Mouse (Mus musculus) kidney, embryonic 16.5 days (tissue): ENCODE measurements at regions not wholly inside any gene's neighbourhood (a gene's known extent, or its start where the extent isn't known, plus 50 kb on each side); places are given as distances from the start of the nearest gene placed in this dataset.

Experiments
- ATAC-seq: fragments of 200-750 bp; cut with Nextera tagmentation; 2 replicates; pipeline ENCODE4 v1.8.0; 2017; ENCODE audit warnings: moderate TSS enrichment; ENCODE audit not compliant: low FRiP score, low TSS enrichment
- H3K27ac ChIP-seq: fragments of 300-500 bp; sonication (generic); 2 replicates; pipeline ENCODE4 v1.5.1; 2014; ENCODE audit warnings: low read length
- H3K27me3 ChIP-seq: fragments of 300-500 bp; sonication (generic); 2 replicates; pipeline ENCODE4 v1.6.1; 2014; ENCODE audit warnings: low read length, control low read depth, mixed read lengths; ENCODE audit not compliant: insufficient read depth
- H3K36me3 ChIP-seq: fragments of 300-500 bp; sonication (generic); 2 replicates; pipeline ENCODE4 v1.6.1; 2014; ENCODE audit warnings: low read length, control low read depth, mixed read lengths; ENCODE audit not compliant: insufficient read depth
- H3K4me1 ChIP-seq: fragments of 300-500 bp; sonication (generic); 2 replicates; pipeline ENCODE4 v1.6.1; 2014; ENCODE audit warnings: low read length, control low read depth, mixed read lengths; ENCODE audit not compliant: insufficient read depth
- H3K4me2 ChIP-seq: fragments of 300-500 bp; sonication (generic); replicated peaks from 2 replicates; pipeline ENCODE4 v1.6.1; 2014; ENCODE audit warnings: low read depth, low read length
- H3K4me3 ChIP-seq: fragments of 300-500 bp; sonication (generic); 2 replicates; pipeline ENCODE4 v1.5.1; 2014; ENCODE audit warnings: mild to moderate bottlenecking, low read length
- H3K9ac ChIP-seq: fragments of 300-500 bp; sonication (generic); replicated peaks from 2 replicates; pipeline ENCODE4 v1.6.1; 2014; ENCODE audit warnings: low read length
- H3K9me3 ChIP-seq: fragments of 300-500 bp; sonication (generic); 2 replicates; pipeline ENCODE4 v1.6.1; 2016; ENCODE audit warnings: low read length, control low read depth
- whole genome bisulfite sequencing: fragments of 180-500 bp; shearing (Covaris S2); extraction: QIAGEN DNeasy Blood & Tissue Kit; methylation state at CpG from one replicate; pipeline ENCODE4 v1.1.7; 2014; 5-methylcytosine and 5-hydroxymethylcytosine counted together

DNA sequence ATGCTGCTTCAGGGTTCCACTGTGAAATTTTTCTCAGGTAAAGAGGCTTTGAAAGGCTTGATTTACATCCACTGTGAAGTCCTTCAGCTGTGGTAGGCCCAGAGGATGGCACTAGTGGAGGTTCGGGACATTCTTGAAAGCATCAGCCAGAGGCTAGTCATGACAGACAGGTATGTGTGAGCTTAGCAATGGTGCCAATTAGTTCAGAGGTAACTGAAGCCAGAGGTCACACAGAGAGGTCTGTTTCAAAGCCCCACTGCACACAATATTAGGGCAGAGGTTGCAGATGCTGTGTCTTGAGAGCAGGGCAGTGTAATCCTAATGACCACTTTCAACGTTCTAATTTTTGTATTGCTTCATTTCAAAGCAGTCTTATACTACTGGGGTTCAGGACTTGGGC is 379.3 kb upstream of the Slc5a7 start:
- Histone ChIP-seq H3K4me1 (no peaks in the 10 kb centered on the region), H3K27me3 (no peaks in the 10 kb centered on the region), H3K9me3 (no peaks in the 10 kb centered on the region), H3K4me2 (no peak overlapping the region), H3K27ac (no peak overlapping the region), H3K4me3 (no peak overlapping the region), H3K36me3 (no peaks in the 10 kb centered on the region), H3K9ac (no peak overlapping the region)
- WGBS = 48% methylated on average over 2 of the region's 2 CpGs
- ATAC-seq = no peak

GRCm38 (mm10) chr17:54669499-54669898 is 370.7 kb upstream of the Slc5a7 start:
- ATAC-seq = no peak
- Histone ChIP-seq H3K36me3 (no peaks in the 10 kb centered on the region), H3K9me3 (no peaks in the 10 kb centered on the region), H3K4me1 (no peaks in the 10 kb centered on the region), H3K27ac (no peak overlapping the region), H3K4me2 (no peak overlapping the region), H3K4me3 (no peak overlapping the region), H3K27me3 (no peaks in the 10 kb centered on the region), H3K9ac (no peak overlapping the region)
- 89% methylated on average over 2 of the region's 2 CpGs for WGBS

DNA sequence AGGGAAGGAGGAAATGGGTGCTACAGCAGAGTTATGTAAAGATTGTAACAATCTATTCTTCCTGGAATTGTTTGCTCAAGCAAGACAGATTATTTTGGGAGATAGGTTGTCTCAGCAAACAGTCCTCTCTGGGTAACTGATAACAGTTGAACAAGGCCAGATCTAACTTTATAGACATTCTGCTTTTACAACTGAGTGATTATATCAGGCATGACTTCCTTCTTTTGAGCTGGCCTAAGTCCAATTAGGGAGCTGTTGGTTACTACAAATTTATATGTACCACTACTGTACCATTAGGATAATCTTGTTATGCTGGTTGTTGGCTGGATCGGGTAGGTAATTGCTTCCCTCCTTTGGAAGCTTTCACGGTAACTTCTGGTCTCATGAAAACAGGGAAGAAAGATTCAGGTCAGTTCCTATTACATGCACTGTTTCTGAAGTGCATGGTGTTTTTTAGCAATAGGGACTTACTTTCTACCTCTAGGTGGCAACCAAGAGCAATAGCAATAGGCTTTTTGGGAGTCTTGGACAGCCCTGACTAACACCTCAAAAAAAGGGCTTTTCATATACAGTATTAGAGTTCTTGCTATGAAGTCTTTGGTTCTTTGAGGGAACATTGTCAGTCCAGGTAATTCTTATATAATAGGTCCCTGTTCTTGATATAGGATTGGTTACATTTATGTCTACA is 363.9 kb upstream of the Slc5a7 start:
- Histone ChIP-seq H3K4me1 (no peaks in the 10 kb centered on the region), H3K27ac (no peak overlapping the region), H3K36me3 (no peaks in the 10 kb centered on the region), H3K4me3 (no peak overlapping the region), H3K9me3 (no peaks in the 10 kb centered on the region), H3K4me2 (no peak overlapping the region), H3K9ac (no peak overlapping the region), H3K27me3 (no peaks in the 10 kb centered on the region)
- no peak for ATAC-seq
- WGBS = 50% methylated on average over 2 of the region's 2 CpGs

DNA sequence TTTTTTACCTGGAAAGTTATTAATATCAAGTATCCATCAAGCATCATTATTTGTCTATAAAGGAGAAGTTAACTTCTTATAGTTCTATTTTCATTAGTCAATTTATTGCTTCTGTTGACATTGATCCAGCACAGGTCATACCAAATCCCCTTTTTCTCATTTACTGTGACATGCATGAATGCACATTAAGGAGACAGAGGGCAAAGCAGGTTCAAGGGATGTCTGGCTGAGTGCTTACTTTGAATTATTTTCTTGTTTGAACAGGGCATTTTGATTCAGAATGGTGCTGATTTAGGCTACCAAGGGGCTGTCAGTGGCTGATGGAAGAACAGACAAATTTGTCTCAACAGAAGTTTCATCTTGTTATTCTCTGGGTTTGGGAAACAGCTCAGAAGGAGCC is 357.7 kb upstream of the Slc5a7 start:
- H3K4me2 ChIP-seq = no peak overlapping the region
- no peak overlapping the region for H3K4me3 ChIP-seq

More for the DNA sequence above, 357.7 kb upstream of the Slc5a7 start:
- no peak overlapping the region for H3K9ac ChIP-seq
- no peaks in the 10 kb centered on the region for H3K36me3 ChIP-seq
- H3K9me3 ChIP-seq = no peaks in the 10 kb centered on the region
- ATAC-seq = peak; percentile 59; the same call in 1 of the 2 replicates
- H3K27ac ChIP-seq = no peak overlapping the region
- no peaks in the 10 kb centered on the region for H3K27me3 ChIP-seq
- no peaks in the 10 kb centered on the region for H3K4me1 ChIP-seq
